Mouse (Mus musculus) thymus, postnatal 36 days (tissue): Measurements from ENCODE around the gene Gm3336.

Source experiments
- DNase-seq, 2 experiments: peaks; one replicate each; pipeline ENCODE4 v3.0.0; 2022; ENCODE audit warnings: mixed read lengths in 2 of 2

Gene Gm3336

GRCm38 (mm10) chr8:70749097-70749674, 30.8 kb downstream of the Gm3336 start:
- no peak for DNase-seq

DNA sequence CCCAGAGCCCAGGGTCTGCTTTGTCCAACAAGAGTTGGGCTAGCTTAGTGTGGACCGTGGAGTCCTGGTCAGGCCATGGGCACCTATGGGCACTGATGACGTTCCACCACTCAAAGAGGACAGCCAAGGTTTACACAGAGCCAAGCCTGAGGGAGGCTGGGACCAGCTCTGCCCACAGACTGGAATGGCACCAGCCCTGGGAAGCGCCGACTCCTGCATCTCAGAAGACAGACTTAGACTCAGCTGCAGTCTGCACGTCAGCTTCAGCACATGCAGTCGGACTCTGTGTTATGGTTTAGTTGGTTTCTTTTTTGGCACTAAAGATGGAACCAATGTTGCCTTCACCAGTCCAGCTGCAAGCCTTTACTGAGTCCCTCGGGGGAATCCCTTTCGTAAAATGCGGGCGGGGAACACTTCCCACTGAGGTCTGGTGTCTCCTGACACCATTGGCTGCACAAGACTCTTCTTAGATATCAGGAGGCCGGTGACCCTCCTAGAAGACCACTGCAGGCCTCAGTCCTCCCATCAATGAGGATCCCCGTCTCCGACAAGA, 31.9 kb downstream of the Gm3336 start:
- DNase-seq = no peak

- peak; percentile 66 to 74 for DNase-seq
Observed at GRCm38 (mm10) chr8:70752000-70752764, 33.8 kb downstream of the Gm3336 start.

GRCm38 (mm10) chr8:70753151-70753550, 34.8 kb downstream of the Gm3336 start:
- DNase-seq = peak; percentile 63 to 71

GRCm38 (mm10) chr8:70754043-70754870, 35.9 kb downstream of the Gm3336 start, which contains the start of gene Rab3a:
Gene Rab3a (plus strand): TSS chr8:70754679.
- peak; percentile 91 to 96 for DNase-seq

DNA sequence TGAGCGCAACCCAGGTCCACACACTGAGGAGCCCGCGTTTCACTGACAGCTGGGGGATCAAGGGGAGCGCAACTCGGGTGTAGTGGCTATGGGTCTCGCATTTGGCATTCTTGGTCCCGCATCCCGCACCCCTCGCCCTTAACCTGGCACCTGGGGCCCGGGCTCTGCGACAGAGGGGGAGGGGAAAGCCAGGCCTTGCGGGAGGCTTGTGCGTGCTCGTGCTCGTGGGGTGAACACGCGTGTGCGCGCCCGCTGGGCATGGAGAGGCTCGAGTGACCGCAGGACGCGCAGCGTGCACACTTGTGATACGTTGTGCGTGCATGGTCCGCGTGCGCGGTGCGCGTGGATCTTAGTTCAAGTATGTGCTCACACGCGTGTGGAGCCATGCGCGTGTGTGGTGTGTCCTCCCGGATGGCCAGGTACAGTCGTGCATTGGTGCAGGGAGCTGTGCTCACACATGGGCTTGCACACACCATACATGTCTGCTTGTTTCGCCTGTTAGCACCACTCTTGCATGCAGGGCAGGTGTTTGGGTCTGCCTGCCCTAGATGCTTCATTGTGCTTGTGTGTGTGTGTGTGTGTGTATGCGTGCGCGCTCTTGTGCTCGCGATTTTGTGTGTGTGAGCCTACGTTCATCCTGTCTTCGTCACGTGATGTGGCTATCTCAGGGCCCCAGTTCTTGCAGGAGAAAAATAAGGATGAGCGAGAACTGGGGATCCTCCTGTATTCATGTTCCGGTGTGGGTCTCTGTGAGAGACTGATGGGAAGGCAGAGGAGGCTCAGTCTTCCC, 36.7 kb downstream of the Gm3336 start:
- peak; percentile 43 to 67 for DNase-seq

DNA sequence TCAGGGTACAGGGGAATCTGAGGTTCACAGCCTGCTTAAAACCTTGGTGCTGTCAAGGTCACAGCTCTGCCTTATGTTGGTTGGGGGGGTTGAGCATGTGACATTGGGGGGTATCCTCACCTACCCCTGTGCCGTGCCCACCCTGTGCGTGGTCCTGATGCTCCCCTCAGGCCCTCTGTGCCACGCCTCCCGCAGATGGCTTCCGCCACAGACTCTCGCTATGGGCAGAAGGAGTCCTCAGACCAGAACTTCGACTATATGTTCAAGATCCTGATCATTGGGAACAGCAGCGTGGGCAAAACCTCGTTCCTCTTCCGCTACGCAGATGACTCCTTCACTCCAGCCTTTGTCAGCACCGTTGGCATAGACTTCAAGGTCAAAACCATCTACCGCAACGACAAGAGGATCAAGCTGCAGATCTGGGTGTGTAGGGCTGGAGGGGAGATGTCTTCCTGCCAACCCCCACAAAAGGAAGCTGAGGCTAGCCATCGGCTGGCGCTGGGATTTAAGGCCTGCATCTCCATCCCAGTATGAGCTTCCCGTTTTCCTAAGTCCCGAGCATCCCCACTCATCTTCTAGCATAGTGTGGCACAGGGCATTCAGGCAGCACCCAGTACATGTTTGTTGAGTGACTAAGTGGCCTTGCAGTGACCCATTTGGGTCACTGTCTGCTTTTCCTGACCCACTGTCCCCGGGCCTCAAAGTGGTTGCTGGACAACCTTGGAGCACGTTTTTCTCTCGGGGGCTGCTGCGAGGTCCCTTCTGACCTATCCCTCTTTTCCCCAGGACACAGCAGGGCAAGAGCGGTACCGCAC, 37.5 kb downstream of the Gm3336 start:
- peak in 1 of 2 experiments; percentile 28 for DNase-seq

DNA sequence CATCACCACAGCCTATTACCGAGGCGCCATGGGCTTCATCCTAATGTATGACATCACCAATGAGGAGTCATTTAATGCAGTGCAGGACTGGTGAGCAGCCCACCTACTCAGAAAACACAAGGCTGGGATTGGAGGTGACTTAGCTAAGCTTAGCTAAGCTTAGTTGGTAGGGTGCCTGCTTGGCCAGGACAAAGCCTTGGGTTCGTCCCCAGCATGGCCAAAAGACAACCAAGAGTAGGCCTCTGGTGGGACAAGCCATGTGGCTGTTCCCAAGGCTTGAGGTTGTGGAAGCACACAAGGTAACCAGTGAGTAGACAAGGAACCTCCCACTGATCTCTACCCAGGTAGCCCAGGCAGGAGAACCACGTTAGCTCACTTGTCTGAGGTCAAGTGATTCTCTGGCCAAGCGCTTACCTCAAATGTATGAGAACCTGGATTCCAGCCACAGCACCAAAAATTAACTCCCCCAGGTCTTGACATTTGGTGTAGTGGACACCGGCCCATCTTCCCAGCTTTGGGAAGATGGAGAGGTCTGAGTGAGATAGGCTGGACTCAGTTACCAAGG, 38.2 kb downstream of the Gm3336 start:
- peak in 1 of 2 experiments; percentile 10 for DNase-seq

DNA sequence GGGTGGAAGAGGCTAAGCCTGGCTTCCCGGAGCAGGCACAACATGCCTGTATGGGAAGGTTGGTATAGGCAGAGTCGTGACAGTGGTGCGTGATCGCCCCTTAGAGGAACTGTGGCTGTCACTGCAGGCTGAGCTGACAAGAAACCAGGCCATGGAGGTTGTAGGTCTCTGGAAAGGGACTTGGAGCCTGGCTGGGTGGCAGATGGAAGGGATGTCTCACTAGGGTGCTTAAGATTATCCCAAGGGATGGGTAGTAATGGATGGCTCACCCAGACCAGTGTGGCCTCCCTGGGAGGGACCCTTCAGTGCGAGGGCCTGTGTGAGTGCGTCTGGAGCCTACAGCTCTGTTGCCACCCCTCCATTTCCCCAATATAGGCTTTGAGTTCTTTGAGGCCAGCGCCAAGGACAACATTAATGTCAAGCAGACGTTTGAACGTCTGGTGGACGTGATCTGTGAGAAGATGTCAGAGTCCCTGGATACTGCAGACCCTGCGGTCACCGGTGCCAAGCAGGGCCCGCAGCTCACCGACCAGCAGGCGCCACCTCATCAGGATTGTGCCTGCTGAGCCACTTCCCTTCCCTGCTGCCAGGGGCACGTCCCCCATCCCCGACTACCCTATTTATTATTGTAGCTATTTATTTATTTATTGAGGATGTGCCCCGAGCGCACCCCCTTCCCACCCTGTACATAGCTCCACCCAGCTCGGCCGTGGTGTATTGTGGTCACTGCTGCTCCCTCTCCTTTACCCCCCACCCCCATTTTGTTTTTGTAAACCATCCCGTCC, 39.4 kb downstream of the Gm3336 start:
- DNase-seq = peak; percentile 1 to 23

- DNase-seq = peak in 1 of 2 experiments; percentile 0
Observed at GRCm38 (mm10) chr8:70758308-70758615, 39.9 kb downstream of the Gm3336 start.

DNA sequence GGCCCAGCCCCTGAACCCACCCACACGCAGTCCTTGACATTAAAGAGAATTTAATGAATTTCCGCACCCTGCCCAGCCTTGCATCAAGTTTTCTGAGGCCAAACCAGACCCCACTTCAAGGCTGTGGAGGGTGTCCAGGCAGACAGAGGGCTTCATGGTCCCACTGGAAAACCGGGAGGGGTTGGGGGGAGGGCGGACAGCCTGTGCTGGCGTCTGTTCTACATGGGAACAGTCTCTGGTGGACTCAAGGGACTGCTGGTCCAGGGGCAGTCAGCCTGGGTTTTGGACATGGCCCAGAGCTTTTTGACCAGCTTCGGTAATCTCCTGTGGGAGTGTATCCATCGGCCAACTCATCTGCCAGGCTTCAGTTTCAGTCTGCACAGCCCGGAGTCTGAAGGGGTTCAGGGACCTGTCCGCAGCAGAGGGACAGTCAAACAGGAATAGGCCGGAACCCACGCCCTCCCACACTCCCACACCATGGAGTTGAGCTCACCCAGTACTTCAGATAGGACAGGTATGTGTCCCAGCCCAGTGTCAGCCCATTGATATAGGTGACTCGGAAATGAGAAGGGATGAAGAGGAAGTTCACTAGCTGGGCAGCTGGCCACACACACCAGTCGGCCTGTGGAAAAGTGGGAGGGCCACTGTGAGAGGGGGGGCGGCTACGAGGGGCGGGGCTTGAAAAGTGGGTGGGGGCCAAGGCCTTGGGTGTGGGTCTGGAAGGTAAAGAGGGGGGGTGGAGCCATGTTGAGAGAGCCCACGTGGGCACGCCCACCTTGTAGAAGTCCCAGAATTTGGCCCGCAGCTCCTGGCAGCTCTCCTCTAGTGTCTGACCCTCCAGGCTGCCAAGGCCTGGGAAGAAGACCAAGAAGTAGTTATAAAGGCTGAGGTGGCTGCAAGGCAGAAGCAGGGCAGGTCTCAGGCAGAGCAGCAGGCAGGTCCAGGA, 40.5 kb downstream of the Gm3336 start:
- DNase-seq = peak in 1 of 2 experiments; percentile 17

DNA sequence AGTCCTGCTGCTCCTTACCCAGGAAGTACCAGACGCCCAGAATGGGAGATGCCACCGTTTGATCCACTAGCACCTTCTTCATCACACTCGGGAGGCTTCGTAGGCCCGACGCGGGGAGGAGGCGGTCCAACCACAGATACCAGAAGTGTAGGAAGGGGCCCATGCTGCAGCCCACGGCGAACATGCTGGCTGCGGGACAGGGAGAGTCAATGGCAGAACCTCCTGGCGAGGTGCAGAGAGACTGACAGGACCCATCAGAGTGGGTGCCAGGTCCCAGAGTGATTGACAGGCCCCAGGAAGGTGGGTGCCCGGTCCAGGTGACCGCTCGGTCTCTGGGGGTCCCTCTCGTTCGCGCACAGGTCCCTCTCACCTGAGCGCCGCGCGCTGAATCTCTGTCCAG, 42.0 kb downstream of the Gm3336 start:
- no peak for DNase-seq

- DNase-seq = peak; percentile 91 to 96
Observed at GRCm38 (mm10) chr8:70760775-70761406, 42.5 kb downstream of the Gm3336 start, which contains the start of gene Mpv17l2. Gene Mpv17l2 (minus strand): TSS chr8:70760946.

- DNase-seq = no peak
Observed at GRCm38 (mm10) chr8:70762118-70762517, 43.8 kb downstream of the Gm3336 start.

DNA sequence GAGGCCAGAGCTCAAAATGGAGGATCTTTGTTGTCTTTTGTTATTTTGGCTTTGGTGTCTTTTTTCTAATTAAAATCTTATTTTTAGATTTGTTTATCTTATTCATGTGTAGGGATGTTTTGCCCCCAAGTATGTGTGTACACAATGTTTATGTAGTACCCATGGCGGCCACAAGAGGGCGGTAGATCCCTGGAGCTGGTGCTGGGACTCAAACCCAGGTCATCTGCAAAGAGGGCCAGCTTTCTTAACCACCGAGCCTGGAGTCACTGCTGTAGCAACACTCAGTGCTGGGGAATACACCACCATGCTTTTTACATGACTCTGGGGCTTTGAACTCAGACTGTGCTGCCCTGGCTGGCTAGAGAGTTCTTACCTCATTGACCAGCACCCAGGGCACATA, 45.0 kb downstream of the Gm3336 start:
- DNase-seq = peak; percentile 71 to 77

GRCm38 (mm10) chr8:70764026-70764425, 45.7 kb downstream of the Gm3336 start:
- no peak for DNase-seq

DNA sequence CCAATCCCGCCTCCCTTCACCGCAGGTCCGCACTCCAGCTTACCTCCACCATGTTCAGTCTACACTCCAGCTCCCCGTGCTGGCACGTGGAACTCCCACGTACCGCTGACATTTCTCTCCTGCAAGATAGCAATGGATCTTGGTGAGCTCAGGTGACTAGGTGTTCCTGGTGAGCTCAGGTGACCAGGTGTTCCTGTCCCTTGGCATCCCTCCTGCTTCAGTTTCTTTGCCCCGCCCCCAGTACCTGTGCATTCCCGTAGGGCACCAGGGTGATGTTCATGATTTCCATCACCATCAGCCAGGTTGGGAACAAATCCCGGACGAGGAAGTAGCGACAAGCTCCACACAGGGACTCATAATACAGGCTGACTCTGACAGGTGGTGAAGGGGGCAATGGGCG, 46.3 kb downstream of the Gm3336 start:
- peak in 1 of 2 experiments; percentile 28 for DNase-seq

GRCm38 (mm10) chr8:70765329-70765728, 47.0 kb downstream of the Gm3336 start:
- no peak for DNase-seq
